Mouse (Mus musculus) layer of hippocampus, postnatal 14 days (tissue): ENCODE results near the gene Gm33815. TPM values are rescaled to one million over a fixed set of nuclear protein-coding genes. Genes with fewer than 3 reads are reported as not detected.
"Not testable (repeated sequence)": the region's sequence is repeated elsewhere in the genome, so short reads cannot be mapped to it uniquely, and the experiment has no call there.

ENCODE experiments used
- DNase-seq, 2 experiments: peaks; one replicate each; pipeline ENCODE4 v3.0.0; 2021 to 2022; ENCODE audit warnings: low spot score in 2 of 2, mixed read lengths in 1 of 2
- long read RNA-seq, 2 experiments: library from polyadenylated mRNA; stranded (forward); transcript quantifications; one replicate each; pipeline ENCODE4 v2.0.0; 2021
- total RNA-seq, 2 experiments: library from RNA; stranded (reverse); gene quantifications; 2 replicates each; pipeline ENCODE4 v1.2.3; 2021

The Gm33815 gene
- not detected for total RNA-seq
- long read RNA-seq, experiment 1: 0 reads
- long read RNA-seq, experiment 2: 0 reads

- not testable (repeated sequence) for DNase-seq
Observed at GRCm38 (mm10) chrY:69320832-69321231, at the start of gene Gm33815. Gm33815 (plus strand) TSS chrY:69321132.
